Mouse (Mus musculus) stomach, embryonic 16.5 days (tissue): ENCODE results near the gene Vsir. TPM values are rescaled to one million over a fixed set of nuclear protein-coding genes. Genes with fewer than 3 reads are reported as not detected.
A peak's percentile ranks its signal among the peaks of the same experiment; 100 is the strongest.

Experiments used
- ATAC-seq: fragments of 200-750 bp; cut with Nextera tagmentation; 2 replicates; pipeline ENCODE4 v1.8.0; 2017; ENCODE audit warnings: moderate number of reproducible peaks, moderate TSS enrichment; ENCODE audit not compliant: insufficient read depth, low FRiP score
- H3K27ac ChIP-seq: fragments of 300-500 bp; sonication (generic); 2 replicates; pipeline ENCODE4 v1.5.1; 2014; ENCODE audit warnings: low read length
- H3K27me3 ChIP-seq: fragments of 300-500 bp; sonication (generic); 2 replicates; pipeline ENCODE4 v1.6.1; 2014; ENCODE audit warnings: low read length, control low read depth, mixed read lengths; ENCODE audit not compliant: control insufficient read depth, insufficient read depth
- H3K36me3 ChIP-seq: fragments of 300-500 bp; sonication (generic); 2 replicates; pipeline ENCODE4 v1.6.1; 2014; ENCODE audit warnings: low read length; ENCODE audit not compliant: control insufficient read depth, insufficient read depth
- H3K4me1 ChIP-seq: fragments of 300-500 bp; sonication (generic); 2 replicates; pipeline ENCODE4 v1.6.1; 2014; ENCODE audit warnings: low read length, control low read depth, mixed read lengths; ENCODE audit not compliant: control insufficient read depth, insufficient read depth
- H3K4me2 ChIP-seq: fragments of 300-500 bp; sonication (generic); 2 replicates; pipeline ENCODE4 v1.6.1; 2014; ENCODE audit warnings: low read depth, low read length, mixed read lengths
- H3K4me3 ChIP-seq: fragments of 300-500 bp; sonication (generic); replicated peaks from 2 replicates; pipeline ENCODE4 v1.5.1; 2014; ENCODE audit warnings: mild to moderate bottlenecking, low read length
- H3K9ac ChIP-seq: fragments of 300-500 bp; sonication (generic); 2 replicates; pipeline ENCODE4 v1.6.1; 2014; ENCODE audit warnings: low read length
- H3K9me3 ChIP-seq: fragments of 300-500 bp; sonication (generic); replicated peaks from 2 replicates; pipeline ENCODE4 v1.6.1; 2016; ENCODE audit warnings: low read length, control low read depth; ENCODE audit not compliant: control insufficient read depth
- WGBS: fragments of 180-500 bp; shearing (Covaris S2); extraction: QIAGEN DNeasy Blood & Tissue Kit; methylation state at CpG from one replicate; pipeline ENCODE4 v1.1.7; 2014; 5-methylcytosine and 5-hydroxymethylcytosine counted together
- polyA plus RNA-seq: library from polyadenylated mRNA; unstranded; fragments of >200 nt; fragmentation: Nextera tagmentation; extraction: Ambion mirVana; gene quantifications from 2 replicates; pipeline ENCODE4 v1.2.1, GENCODE M21; 2015

The Vsir gene
- polyA plus RNA-seq, 1 experiment from 2014 or later: 8.5 TPM

DNA sequence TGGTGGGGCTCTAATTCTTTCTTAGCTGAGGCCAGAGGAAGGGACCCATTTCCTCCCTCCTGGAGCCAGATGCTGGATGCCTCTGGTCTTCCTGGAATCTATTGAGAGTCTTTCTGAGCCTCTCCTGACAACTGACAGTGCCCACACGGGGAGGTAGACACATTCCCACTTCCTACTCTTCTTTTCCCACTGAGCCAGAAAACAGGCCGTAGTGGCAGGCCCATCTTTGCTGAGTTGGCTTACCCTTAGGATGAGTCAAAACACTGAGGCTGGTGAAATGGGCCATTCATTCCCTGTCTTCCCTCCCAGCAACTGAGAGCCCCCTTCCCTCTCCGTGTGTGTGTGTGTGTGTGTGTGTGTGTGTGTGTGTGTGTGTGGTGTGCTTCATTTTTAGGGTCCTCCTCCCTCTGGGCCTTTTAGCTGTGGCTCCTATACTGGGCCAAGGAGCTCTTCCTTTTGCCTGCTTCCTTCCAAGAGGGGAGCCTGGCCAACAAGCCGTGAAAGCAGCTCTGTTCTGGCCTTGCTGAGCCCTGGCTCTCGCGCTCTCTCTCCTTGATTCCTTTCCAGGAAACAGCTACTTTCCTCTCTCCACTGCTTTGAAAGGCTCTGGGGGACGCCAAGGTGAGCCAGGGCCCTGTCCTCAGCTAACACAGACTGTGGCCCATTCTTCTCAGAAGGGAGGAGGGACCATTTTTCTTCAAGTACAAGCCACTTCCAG lies 59.0 kb downstream of the Vsir start:
- ATAC-seq: peak; percentile 42; the same call in 1 of the 2 replicates
- Histone ChIP-seq H3K4me1 (no peaks in the 10 kb centered on the region), H3K36me3 (no peaks in the 10 kb centered on the region), H3K27ac (no peak overlapping the region), H3K4me2 (no peak overlapping the region), H3K27me3 (peaks cover 3% of the 10 kb centered on the region; the same call in 1 of the 2 replicates), H3K9ac (no peak overlapping the region), H3K9me3 (no peaks in the 10 kb centered on the region), H3K4me3 (no peak overlapping the region)
- WGBS: 39% methylated on average over 7 of the region's 7 CpGs

DNA sequence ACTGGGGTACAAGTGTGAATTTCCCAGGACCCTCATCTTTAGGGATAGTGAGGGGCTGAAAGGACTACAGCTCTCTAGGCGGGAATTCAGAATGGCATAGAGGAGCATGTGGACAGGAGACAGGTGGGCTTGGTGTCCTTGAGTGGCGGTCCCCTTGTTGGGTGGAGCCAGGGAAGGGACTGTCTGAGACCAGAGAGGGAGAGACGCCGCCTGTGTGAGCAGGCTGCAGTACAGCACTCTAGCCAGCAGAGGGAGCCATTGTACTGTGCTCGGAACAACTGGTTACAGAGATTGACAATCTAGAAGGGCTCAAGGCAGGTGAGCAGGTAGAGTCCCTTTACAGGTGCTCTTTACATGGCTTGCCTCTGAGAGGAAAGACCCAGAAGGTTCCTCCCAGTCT lies 61.2 kb downstream of the Vsir start:
- H3K36me3 ChIP-seq: no peaks in the 10 kb centered on the region
- peaks cover 3% of the 10 kb centered on the region; the same call in 1 of the 2 replicates for H3K27me3 ChIP-seq
- H3K27ac ChIP-seq: no peak overlapping the region
- no peak for ATAC-seq
- no peaks in the 10 kb centered on the region for H3K4me1 ChIP-seq
- H3K4me2 ChIP-seq: no peak overlapping the region
- no peaks in the 10 kb centered on the region for H3K9me3 ChIP-seq
- WGBS: 7% methylated on average over 5 of the region's 5 CpGs
- H3K4me3 ChIP-seq: no peak overlapping the region
- no peak overlapping the region for H3K9ac ChIP-seq

DNA sequence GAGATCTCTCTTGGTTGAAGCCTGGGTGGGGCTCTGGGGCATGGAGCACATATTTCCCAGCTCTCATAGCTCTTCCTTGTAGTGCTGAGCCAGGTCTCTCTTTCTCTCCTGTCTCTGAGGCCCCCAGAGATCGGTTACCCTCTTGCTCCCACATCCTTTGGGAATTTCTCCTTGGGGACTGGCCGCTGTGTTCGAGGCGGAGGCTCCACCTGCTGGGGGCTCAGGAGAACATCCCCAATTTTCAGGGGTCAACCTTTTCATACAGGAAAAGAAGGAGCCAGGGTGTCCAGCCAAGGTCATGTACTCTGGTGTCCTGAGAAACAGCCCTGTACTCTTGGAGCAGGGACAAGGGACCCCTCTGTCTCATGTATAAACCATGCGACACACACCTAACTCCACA lies 65.1 kb downstream of the Vsir start:
- H3K4me1 ChIP-seq: no peaks in the 10 kb centered on the region
- no peak overlapping the region for H3K4me3 ChIP-seq
- no peak overlapping the region for H3K9ac ChIP-seq
- ATAC-seq: no peak
- no peak overlapping the region for H3K27ac ChIP-seq
- 27% methylated on average over 5 of the region's 5 CpGs for WGBS
- H3K27me3 ChIP-seq: no peaks in the 10 kb centered on the region
- no peaks in the 10 kb centered on the region for H3K36me3 ChIP-seq
- H3K9me3 ChIP-seq: no peaks in the 10 kb centered on the region
- no peak overlapping the region for H3K4me2 ChIP-seq

DNA sequence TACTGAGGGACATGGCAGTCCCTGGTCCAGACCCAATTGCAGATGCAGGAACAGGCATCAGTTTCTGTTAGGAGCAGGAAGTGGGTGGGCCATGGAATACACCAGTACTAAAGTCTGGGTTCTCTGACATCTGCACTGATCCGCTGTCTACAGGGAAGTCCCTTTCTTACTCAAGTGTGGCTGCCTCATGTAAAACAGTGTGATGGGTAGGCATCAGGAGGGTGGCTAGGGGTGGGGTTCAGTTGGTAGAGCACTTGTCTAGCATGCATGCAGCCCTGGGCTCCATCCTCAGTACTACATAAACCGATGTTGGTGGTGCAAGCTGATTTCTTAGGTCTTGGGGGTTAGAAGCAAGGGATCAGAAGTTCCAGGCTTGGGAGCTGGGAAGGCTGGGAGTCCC lies 67.1 kb downstream of the Vsir start:
- no peak overlapping the region for H3K27ac ChIP-seq
- 89% methylated on average over 2 of the region's 2 CpGs for WGBS
- H3K4me2 ChIP-seq: no peak overlapping the region
- no peak overlapping the region for H3K9ac ChIP-seq
- H3K36me3 ChIP-seq: no peaks in the 10 kb centered on the region
- H3K4me1 ChIP-seq: no peaks in the 10 kb centered on the region
- no peaks in the 10 kb centered on the region for H3K27me3 ChIP-seq
- H3K4me3 ChIP-seq: no peak overlapping the region
- H3K9me3 ChIP-seq: no peaks in the 10 kb centered on the region
- no peak for ATAC-seq

DNA sequence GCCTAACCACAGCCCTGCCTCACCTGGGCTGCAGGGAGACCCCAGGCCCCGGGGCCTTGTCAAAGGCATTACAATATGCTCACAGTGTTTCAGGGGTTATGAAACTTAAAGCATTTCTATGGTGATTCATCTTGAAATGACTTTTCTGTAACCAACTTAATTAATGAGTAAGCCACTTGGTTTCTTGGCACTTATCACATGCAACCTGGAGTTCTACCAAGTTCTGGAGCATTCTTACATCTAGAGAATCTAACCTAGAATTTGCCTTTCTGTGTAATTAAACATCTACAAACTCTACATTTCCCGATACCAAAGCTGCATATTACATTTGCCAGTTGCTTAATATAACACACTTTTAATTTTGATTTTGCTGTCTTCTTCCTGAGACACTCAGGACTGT lies 70.4 kb downstream of the Vsir start:
- H3K4me1 ChIP-seq: no peaks in the 10 kb centered on the region
- no peak overlapping the region for H3K27ac ChIP-seq
- no peak overlapping the region for H3K4me3 ChIP-seq
- no peak overlapping the region for H3K4me2 ChIP-seq
- ATAC-seq: no peak
- no peak overlapping the region for H3K9ac ChIP-seq
- no peaks in the 10 kb centered on the region for H3K27me3 ChIP-seq
- H3K36me3 ChIP-seq: no peaks in the 10 kb centered on the region
- no peaks in the 10 kb centered on the region for H3K9me3 ChIP-seq
- WGBS: 81% methylated on average over 2 of the region's 2 CpGs

DNA sequence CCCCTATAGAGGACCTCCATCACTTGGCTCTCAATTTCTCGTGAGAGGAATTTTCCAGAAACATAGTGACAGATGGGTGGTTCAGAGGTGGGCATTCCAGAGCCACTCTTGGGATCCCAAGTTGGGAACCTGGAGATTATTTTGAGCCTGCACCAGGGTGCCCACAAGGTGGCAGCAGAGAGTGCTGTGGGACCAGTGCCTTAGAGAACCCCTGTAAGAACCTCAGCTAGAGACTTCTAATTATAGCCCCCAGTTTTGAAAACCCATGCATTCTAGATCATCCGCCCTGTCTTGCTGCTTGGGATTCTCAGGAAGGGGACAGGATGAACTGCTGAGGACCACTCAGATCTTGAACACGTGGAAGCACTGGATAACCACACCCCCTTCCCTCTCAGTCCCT lies 71.5 kb downstream of the Vsir start:
- H3K27ac ChIP-seq: no peak overlapping the region
- no peaks in the 10 kb centered on the region for H3K9me3 ChIP-seq
- no peak overlapping the region for H3K4me3 ChIP-seq
- H3K4me2 ChIP-seq: no peak overlapping the region
- no peaks in the 10 kb centered on the region for H3K36me3 ChIP-seq
- no peaks in the 10 kb centered on the region for H3K27me3 ChIP-seq
- H3K9ac ChIP-seq: no peak overlapping the region
- H3K4me1 ChIP-seq: no peaks in the 10 kb centered on the region
- 9% methylated on average over 3 of the region's 3 CpGs for WGBS
- ATAC-seq: no peak

DNA sequence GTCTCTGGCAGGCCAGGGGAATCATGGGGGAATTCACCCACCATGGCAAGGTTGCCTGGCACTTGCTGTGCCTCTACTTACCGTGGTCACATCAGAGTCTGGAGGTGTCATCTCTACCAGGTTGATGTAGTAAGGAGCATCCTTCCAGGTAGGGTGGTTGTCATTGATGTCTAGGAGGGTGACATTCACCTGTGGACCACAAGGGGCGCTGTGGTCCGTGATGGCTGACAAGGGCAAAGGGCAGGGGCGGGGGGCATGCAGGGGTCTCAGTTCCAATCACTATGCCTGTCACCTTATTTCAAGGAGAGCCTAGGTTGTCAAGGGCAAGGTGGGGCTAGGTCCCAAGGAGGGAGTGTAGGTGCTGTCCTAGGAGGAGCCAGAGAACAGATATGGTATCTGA lies 73.0 kb downstream of the Vsir start:
- no peaks in the 10 kb centered on the region for H3K27me3 ChIP-seq
- H3K27ac ChIP-seq: no peak overlapping the region
- H3K9ac ChIP-seq: no peak overlapping the region
- no peak overlapping the region for H3K4me2 ChIP-seq
- H3K4me3 ChIP-seq: no peak overlapping the region
- H3K36me3 ChIP-seq: no peaks in the 10 kb centered on the region
- no peaks in the 10 kb centered on the region for H3K9me3 ChIP-seq
- no peak for ATAC-seq
- 20% methylated on average over 4 of the region's 4 CpGs for WGBS
- H3K4me1 ChIP-seq: no peaks in the 10 kb centered on the region

Other genes with a start within 250 kb of the Vsir start
- gene Spock2, start 240.6 kb upstream of the Vsir start, polyA plus RNA-seq: 6.3 and 6.6 TPM in 2 replicates
- gene Chst3, start 127.6 kb upstream of the Vsir start, polyA plus RNA-seq: 2.0 and 2.1 TPM in 2 replicates
- gene Psap, start 69.2 kb upstream of the Vsir start, polyA plus RNA-seq: 194 and 198 TPM in 2 replicates
- 0.76 TPM in 1 of 2 replicates, not detected in the other for gene Gm17455, start 52.9 kb downstream of the Vsir start, polyA plus RNA-seq